Mouse (Mus musculus) urinary bladder, postnatal 4 days (tissue): ENCODE results near the gene Gm20388.
A peak's percentile ranks its signal among the peaks of the same experiment; 100 is the strongest.

Experiments used
- DNase-seq, 2 experiments: peaks; one replicate each; pipeline ENCODE4 v3.0.0; 2021 to 2022; ENCODE audit warnings: low spot score in 2 of 2

Gm20388 gene

GRCm38 (mm10) chr8:120411862-120412261, 501.2 kb downstream of the Gm20388 start:
- no peak for DNase-seq

- no peak for DNase-seq
Observed at GRCm38 (mm10) chr8:120412357-120412756, 501.7 kb downstream of the Gm20388 start.

DNA sequence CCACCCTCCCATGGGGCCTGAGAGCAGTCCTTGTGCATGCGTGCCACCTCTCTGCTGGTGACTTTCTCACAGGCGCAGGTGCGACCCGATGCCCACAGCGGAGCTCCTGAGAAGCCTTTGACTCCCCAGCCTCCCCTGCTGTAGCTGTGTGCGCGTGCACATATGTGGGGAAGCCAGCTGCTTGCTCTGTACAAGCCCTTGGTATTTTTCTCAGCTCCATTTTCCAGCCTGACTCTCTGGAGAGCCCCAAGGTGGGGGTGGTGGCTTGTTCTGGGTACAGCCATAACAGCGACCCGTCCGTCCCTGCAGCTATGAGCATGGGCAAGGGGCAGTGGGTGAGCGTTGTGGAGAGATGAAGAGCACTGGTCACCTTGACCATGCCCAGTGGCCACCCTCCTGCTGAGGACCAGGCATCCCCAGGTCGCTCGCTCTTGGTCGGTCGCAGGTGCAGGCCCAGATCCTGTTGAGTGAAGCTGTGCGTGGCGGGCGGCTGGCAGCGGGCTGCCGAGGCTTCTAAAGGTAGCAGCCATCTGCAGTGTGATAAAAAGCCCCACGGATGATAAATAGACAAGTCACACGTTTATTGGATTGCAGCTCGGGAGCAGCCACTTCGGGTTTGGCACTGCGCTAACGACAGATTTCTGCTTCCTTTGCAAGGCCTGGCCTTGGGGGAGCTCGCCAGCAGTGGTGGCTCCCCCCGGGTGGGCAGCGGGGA, 502.4 kb downstream of the Gm20388 start:
- no peak for DNase-seq

GRCm38 (mm10) chr8:120413626-120413988, 503.0 kb downstream of the Gm20388 start:
- no peak for DNase-seq

DNA sequence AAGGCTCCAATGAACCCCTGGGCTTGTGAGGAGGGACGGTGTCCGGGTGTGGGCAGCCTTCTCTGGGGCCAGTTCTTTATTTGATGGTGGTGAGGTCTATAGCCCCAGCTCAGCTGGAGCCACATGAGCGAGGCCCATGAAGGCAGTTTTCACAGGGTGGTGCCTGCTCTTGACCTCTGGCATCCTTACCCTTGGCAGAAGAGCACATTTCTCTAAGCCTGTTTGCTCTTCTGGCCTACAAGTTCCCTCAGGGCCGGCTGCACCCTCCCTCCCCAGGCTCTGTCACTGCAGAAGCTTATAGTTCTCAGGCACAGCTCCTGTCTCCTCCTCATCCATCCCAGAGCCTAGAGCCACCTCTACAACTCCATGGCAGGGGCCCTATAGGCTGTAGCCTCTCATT, 503.6 kb downstream of the Gm20388 start:
- no peak for DNase-seq

GRCm38 (mm10) chr8:120415474-120415873, 504.8 kb downstream of the Gm20388 start:
- DNase-seq, result no peak

DNA sequence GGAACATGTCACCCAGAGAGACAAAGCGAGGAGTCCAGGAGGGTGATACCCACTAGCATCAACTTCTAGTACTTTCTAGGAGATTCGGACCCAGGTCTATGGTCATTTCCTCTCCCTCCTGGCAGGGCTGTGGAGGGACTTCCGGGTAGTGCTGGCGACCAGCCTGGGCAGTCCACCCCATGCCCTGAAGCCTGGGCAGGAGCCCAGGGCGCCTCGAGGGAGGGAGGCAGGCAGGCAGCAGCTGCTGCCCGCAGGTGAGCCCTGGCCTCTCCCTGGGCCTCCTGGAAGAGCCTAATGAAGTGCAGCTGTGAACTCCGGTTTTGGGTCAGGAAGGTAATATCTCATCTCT, 505.5 kb downstream of the Gm20388 start:
- DNase-seq, result no peak

DNA sequence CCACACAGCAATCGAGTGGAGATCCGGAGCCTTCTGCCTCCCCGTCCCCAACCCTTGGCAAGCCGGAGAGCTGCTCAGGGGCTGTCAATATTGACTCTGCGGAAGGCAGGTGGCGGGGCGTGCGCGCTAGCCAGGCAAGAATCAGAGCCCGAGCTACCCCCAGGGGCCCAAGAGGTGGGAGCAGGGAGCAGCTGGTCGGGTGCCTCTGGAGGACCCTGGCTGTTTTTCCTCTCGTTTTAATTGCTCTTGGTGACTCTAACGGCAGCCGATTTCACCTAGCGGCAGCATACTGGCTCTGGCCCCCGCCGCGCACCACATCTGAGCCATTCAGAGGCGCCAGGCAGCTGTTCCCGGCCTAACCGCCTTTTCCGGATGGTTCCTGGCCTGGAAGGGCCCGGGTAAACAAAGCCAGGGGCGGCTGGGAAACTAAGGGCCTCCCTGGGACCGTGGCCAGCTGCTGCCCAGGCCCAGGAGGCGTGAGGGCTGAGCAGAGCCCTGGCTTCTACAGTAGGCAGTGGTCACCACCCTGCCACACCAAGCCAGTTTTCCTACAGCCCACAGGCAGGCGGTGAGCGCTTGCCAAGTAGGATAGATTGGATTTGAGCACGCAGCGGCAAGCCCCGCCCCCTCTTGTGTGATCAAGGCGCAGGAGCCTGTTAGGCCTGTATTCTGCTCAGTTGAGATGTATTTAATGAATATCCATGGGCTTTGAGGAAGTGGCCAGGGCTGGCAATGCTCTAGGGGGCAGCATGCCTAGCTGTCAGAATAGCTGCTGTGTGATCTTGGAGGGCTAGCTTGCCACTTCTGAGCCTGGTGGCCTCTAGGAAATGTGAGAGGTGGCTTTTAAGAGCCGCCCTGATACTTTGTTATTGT, 506.1 kb downstream of the Gm20388 start:
- peak; percentile 71 to 78 for DNase-seq

DNA sequence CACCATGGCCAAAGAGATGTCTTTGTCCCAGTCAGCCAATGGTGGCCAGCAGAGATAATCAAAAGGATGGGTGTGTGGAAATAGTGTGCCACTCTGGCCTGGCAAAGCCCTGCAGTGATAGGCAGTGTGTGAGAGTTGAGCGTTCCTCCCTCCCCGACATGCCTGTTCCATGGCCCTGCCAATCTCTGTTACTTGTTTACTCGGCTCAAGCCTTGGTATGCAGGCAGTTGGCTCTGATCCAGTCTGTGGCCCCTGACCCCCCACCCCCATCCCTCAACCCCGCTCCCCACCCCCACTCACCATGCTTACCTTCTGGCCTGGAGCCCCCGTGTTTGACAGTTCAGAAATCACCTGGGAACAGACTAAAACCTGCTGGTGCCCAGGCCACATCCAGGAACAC, 507.5 kb downstream of the Gm20388 start:
- no peak for DNase-seq

- DNase-seq, result no peak
Observed at GRCm38 (mm10) chr8:120419675-120420074, 509.0 kb downstream of the Gm20388 start.

- DNase-seq, result no peak
Observed at GRCm38 (mm10) chr8:120420226-120420625, 509.6 kb downstream of the Gm20388 start.

DNA sequence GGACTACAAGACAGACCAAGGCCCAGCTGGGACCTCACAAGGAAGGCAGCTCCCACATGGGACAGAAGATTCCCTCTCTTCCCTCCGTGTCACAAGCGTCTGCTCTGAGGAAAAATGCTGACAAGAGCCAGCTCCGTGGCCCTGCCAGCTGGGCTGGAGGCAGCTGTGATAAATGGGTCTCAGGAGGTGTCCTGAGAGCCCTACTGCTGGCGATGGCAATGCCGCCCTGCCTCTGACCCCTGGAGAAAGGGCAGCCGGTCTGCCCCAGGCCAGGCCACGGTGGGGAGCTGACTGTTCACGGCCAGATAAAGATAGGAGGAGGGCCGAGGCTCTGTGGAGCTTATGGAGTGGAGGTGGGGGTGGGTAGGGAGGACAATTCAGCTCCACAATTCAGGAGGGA, 511.0 kb downstream of the Gm20388 start:
- DNase-seq, result no peak

DNA sequence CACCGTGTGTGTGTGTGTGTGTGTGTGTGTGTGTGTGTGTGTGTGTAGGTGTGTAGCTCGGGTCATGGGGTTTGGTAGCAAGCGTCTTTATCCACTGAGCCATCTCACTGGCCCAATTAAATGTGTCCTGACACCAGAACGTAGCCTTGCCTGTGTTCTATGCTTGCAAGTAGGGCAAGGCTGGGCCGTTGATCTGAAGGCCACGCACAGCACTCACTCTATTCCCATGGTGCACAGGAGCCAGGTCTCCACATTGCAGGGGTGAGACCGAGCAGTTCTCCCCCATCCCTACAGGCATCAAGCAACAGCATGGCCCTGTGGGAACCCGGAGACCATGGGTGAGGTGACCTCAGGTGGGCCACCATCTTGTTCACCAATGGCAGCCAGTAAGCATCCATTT, 511.6 kb downstream of the Gm20388 start:
- no peak for DNase-seq

DNA sequence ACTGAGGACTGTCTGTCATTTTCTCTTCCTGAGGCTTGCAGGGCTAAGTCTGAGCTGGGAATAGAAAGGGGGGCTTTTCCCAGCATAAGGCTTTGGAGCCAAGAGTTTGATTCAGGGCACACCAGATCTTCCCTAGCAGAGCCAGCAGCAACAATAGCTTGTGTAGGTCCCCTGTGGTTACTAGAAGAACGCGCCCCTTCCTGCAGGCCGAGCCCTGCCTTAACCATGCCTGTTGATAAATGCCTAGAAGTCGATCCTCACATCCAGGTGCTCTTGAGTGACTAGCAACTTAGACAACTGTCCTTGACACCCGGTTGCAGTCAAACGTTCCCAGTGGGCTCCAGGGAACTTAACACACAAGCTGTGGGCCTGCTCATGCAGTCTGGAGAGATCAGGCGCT, 512.9 kb downstream of the Gm20388 start:
- DNase-seq, result no peak

DNA sequence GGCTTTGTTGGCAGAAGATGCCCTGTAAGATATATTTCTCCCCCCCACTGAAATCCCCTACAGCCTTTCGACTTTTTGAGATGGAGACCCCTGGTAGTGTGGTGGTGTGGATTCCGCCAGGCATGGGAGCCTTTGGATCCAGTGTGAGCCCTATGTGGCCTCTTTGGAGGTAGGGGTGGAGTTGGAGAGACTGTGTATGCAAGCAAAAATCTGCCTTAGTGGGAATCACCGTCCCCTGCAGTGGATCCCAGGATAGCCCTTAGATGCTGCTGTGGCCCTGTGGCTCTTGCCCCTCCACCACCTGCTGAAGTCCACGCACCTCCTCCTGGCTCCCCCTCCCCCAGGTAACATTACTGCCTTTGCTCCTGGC, 514.2 kb downstream of the Gm20388 start:
- no peak for DNase-seq

- DNase-seq, result no peak
Observed at GRCm38 (mm10) chr8:120425199-120425941, 514.7 kb downstream of the Gm20388 start.

GRCm38 (mm10) chr8:120426105-120426504, 515.5 kb downstream of the Gm20388 start:
- no peak for DNase-seq

GRCm38 (mm10) chr8:120426622-120427385, 516.2 kb downstream of the Gm20388 start:
- DNase-seq, result peak in 1 of 2 experiments; percentile 48

GRCm38 (mm10) chr8:120428492-120428891, 517.9 kb downstream of the Gm20388 start:
- no peak for DNase-seq

DNA sequence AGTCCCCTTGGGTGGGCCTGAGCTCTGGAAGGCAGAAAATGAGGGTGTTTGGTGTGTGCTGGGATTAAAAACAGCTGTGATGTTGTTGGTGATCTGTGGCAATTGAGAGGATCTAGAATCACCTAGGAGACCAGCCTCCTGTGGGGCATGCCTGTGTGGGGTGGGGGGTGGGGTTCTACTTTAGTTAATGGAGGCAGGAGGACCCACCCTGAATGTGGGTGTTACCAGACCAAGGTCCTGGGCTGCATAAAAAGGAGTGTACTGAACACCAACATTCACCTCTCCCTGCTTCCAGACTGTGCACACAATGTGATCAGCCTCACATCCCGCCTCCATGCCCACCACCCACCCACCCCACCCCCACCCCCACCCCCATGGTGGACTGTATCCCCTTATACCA, 518.5 kb downstream of the Gm20388 start:
- no peak for DNase-seq

DNA sequence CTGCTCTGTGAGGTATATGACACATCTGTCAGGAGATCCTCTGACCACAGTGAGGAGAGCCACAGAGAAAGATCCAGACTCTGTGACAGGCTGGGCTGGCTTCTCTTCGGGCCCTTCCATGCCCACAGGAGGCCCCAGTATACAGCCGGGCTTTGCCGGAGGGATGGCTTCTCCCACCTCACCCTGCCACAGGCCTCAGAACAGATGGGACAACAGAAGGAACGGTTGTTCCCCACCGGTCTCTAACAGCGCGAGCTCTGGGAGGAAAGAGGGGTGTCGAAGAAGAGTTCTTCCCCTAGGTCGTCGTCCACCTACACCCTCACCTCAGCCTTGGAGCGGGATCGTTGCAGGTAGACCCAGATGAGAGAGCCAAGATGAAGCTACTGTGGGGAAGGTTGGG, 520.4 kb downstream of the Gm20388 start:
- DNase-seq, result no peak

DNA sequence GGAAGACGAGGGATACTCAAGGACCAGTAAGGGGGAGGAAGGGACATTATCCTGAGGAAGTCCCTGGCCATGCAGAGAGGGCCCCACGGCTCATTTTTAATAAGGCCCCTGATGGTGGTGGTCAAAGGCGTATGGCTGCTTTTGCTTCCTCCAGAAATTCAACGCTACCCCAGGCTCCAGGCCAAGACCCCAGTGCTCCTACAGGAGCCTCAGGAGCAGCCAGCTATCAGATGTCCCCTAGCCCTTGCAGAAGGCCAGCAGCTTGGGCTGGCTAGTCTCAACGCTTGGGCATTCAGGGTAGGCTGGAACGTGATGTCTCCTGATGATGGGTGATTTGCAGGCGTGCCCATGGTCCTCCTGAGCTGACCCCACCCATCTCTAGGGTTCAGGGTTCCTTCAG, 521.8 kb downstream of the Gm20388 start:
- no peak for DNase-seq
